Mouse (Mus musculus): ENCODE results near the gene Gm9844. TPM values are rescaled to one million over a fixed set of nuclear protein-coding genes. Genes with fewer than 3 reads are reported as not detected.

Gene Gm9844
- polyA plus RNA-seq, 1 experiment from 2014 or later, result 12.4 TPM

DNA sequence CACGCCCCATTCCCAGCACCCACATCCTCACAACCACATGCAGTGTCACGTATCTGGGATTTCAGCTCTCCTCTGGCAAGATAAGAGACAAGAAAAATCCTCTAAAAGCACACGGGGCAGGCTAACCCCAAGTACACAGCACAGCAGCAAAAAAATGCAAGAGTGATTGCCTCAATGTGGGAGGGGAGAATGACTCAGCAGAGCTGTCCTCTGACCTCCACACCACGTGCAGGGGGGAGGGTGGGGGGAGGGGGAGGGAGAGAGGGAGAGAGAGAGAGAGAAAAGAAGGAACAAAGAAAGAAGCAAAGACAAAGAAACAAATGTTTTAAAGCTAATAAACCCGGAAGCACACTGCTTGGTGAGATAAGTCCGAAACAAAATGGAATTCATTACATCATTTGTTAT lies 11.1 kb upstream of the Gm9844 start:
- WGBS, result 24% methylated on average over 6 of the region's 6 CpGs
- Histone ChIP-seq H3K4me1 (peaks cover 4% of the 10 kb centered on the region; the same call in 1 of the 2 replicates), H3K4me3 (no peak overlapping the region), H3K9ac (no peak overlapping the region), H3K27ac (no peak overlapping the region), H3K9me3 (no peaks in the 10 kb centered on the region), H3K36me3 (no peaks in the 10 kb centered on the region), H3K27me3 (no peaks in the 10 kb centered on the region), H3K4me2 (no peak overlapping the region)
- no peak for ATAC-seq (ENCODE audit: insufficient number of reproducible peaks, low FRiP score, low TSS enrichment, low read depth)

DNA sequence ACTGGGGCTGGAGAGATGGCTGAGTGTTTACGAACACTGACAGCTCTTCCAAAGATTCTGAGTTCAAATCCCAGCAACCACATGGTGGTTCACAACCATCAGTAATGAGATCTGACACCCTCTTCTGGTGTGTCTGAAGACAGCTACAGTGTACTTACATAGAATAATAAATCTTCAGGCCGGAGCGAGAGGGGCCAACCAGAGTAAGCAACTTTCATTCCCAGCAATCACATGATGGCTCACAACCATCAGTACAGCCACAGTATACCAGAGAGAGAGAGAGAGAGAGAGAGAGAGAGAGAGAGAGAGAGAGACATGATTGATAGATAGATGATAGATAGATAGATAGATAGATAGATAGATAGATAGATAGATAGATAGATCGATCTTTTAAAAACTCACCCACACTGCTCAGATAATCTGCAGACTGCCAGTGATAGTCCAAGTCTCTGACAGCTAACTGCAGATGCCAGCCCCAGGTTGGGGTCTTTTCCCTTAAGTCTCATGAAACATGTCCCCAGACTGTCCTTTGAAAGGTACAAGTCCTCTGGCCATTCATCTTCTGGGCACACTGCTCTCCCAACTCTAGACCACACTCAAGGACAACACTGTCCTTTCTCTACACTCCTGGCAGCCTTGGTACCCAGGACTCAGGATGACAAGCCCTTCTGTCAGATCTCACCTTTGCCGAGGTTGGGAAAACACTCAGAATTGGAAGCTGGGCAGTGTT lies 10.3 kb upstream of the Gm9844 start:
- Histone ChIP-seq H3K4me1 (peaks cover 4% of the 10 kb centered on the region; the same call in 1 of the 2 replicates), H3K27ac (no peak overlapping the region), H3K27me3 (no peaks in the 10 kb centered on the region), H3K36me3 (no peaks in the 10 kb centered on the region), H3K4me2 (no peak overlapping the region), H3K4me3 (no peak overlapping the region), H3K9ac (no peak overlapping the region), H3K9me3 (no peaks in the 10 kb centered on the region)
- 78% methylated on average over 5 of the region's 5 CpGs for WGBS
- ATAC-seq (ENCODE audit: insufficient number of reproducible peaks, low FRiP score, low TSS enrichment, low read depth), result no peak

DNA sequence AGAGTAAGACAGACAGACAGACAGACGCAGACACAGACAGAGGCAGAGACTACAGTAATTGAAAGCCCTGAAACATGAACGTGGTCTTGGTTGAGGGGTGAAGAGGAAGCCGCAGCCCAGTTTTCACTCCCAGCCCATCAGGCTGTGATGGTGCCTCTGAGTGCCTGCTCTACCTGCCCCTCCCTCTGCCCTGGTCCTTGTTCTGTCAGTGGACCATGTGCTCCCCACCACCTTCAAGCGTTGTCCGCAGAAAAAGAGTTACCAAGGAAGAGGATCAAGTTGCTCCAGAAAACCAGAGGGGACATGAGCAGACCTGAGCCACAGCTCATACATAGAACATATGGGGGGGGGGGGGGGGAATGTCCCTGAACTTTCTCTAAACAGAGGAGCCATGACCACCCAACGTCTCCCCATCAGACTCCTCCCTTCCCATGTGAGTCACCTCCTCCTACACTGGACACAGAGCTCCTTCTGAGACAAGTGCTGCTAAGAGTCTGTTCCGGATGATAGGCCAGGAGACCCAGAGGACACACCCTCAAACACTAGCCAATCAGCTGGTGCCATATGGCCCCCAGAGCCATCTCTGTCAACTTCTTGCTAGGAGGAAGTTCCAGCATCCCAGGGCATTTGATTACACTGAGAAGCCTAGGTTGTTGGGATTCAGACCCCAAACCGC lies 9.3 kb upstream of the Gm9844 start:
- no peak overlapping the region for H3K4me2 ChIP-seq
- H3K9ac ChIP-seq, result no peak overlapping the region
- H3K9me3 ChIP-seq, result no peaks in the 10 kb centered on the region
- no peaks in the 10 kb centered on the region for H3K36me3 ChIP-seq
- H3K27me3 ChIP-seq, result no peaks in the 10 kb centered on the region
- ATAC-seq (ENCODE audit: insufficient number of reproducible peaks, low FRiP score, low TSS enrichment, low read depth), result no peak
- 78% methylated on average over 8 of the region's 8 CpGs for WGBS
- peaks cover 4% of the 10 kb centered on the region; the same call in 1 of the 2 replicates for H3K4me1 ChIP-seq
- H3K27ac ChIP-seq, result no peak overlapping the region
- H3K4me3 ChIP-seq, result no peak overlapping the region

DNA sequence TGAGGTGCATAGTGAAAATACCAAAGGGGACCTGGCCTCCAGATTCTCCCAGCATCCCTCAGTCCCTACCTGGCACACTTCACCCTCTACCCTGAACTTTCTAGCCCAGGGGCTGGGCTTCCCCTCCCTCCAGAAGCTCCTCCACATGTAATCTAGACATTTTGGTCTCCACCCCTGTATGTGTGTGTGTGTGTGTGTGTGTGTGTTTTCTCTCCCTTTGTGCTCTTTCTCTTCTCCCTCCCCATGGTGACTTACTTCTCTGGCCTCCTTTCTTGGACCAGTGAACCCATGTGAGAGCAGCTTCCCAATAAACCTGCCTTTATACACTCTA lies 8.8 kb upstream of the Gm9844 start:
- Histone ChIP-seq H3K36me3 (no peaks in the 10 kb centered on the region), H3K4me3 (no peak overlapping the region), H3K27ac (no peak overlapping the region), H3K9me3 (no peaks in the 10 kb centered on the region), H3K9ac (no peak overlapping the region), H3K4me2 (no peak overlapping the region), H3K4me1 (peaks cover 4% of the 10 kb centered on the region; the same call in 1 of the 2 replicates), H3K27me3 (no peaks in the 10 kb centered on the region)
- ATAC-seq (ENCODE audit: insufficient number of reproducible peaks, low FRiP score, low TSS enrichment, low read depth), result no peak

DNA sequence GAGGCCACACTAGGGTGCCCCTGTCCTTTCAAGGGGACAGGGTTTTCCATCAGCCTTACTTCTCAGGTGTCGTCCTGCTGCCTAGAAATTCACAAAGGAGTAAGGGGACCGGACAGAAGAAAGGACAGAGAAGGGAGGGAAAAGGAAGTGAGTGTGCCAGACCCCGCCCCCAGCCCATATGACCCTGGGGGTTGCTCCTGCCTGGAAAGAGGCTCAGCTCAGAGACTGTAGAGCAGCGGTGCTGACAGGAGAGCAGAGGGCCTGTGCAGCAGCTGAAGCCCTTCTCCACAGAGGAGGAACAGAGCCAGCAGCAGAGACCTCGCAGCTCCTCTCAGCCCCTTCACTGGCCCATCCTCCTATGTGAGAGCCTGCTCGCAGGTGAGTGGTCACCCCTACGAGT lies 8.3 kb upstream of the Gm9844 start:
- no peak overlapping the region for H3K4me3 ChIP-seq
- 38% methylated on average over 7 of the region's 7 CpGs for WGBS
- ATAC-seq (ENCODE audit: insufficient number of reproducible peaks, low FRiP score, low TSS enrichment, low read depth), result no peak
- no peak overlapping the region for H3K27ac ChIP-seq
- H3K9ac ChIP-seq, result no peak overlapping the region
- H3K27me3 ChIP-seq, result no peaks in the 10 kb centered on the region
- H3K4me1 ChIP-seq, result peaks cover 4% of the 10 kb centered on the region; the same call in 1 of the 2 replicates
- H3K9me3 ChIP-seq, result no peaks in the 10 kb centered on the region
- no peak overlapping the region for H3K4me2 ChIP-seq
- H3K36me3 ChIP-seq, result no peaks in the 10 kb centered on the region

DNA sequence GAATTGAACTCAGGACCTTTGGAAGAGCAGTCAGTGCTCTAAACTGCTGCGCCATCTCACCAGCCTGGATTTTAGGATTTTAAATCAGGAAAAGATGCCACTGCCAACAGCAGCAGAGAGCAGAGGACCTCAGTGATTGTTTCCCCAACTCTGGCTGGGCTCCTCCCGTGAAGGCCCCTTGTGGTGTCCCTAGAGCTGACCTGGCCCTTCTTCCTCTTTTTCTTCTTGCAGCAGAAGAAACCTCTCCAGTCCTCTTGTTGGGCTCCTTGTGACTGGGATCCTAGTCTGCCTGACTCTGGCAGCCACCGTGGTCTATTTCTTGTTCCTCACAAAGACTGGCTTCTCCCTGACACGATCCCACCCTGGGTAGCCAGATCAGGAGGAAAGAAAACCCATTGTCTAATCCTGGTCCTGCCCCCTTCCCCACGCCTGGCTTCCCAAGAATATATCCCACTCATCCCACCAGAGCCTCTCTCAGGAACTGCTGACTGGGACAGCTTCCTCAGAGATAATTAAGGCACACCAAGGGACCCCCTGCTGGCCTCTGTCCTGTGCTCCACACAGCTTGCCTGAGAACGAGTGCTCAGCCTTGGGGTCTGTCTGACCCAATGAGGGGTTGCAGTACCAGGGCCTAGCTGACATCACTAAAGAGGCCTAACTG lies 5.4 kb upstream of the Gm9844 start:
- Histone ChIP-seq H3K27me3 (no peaks in the 10 kb centered on the region), H3K4me2 (no peak overlapping the region), H3K9me3 (no peaks in the 10 kb centered on the region), H3K9ac (no peak overlapping the region), H3K4me1 (peaks cover 4% of the 10 kb centered on the region; the same call in 1 of the 2 replicates), H3K27ac (no peak overlapping the region), H3K4me3 (no peak overlapping the region), H3K36me3 (no peaks in the 10 kb centered on the region)
- 45% methylated on average over 6 of the region's 6 CpGs for whole genome bisulfite sequencing
- no peak for ATAC-seq (ENCODE audit: insufficient number of reproducible peaks, low FRiP score, low TSS enrichment, low read depth)

DNA sequence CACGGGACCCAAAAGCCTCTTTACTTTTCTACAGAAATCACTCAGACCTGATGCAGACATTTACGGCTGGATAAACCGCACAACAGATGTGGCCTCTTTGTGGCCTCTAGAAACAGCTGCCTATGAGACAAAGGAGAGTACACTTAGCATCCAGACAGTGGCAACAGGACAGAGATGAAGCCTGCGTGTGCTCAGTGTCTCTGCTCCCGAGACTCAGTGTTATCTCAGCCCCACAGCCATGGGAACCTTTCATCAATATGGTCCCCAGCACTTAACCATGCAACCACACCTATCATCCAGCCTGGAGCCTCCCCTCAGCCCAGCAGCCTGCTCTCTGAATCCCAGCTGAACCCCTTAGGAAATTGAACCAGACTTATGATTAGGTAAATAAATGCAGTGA lies 2.8 kb upstream of the Gm9844 start:
- no peak overlapping the region for H3K4me3 ChIP-seq
- H3K4me1 ChIP-seq, result no peaks in the 10 kb centered on the region
- no peaks in the 10 kb centered on the region for H3K9me3 ChIP-seq
- whole genome bisulfite sequencing, result 65% methylated on average over 5 of the region's 5 CpGs
- ATAC-seq (ENCODE audit: insufficient number of reproducible peaks, low FRiP score, low TSS enrichment, low read depth), result no peak
- no peak overlapping the region for H3K4me2 ChIP-seq
- H3K27me3 ChIP-seq, result no peaks in the 10 kb centered on the region
- H3K9ac ChIP-seq, result no peak overlapping the region
- no peaks in the 10 kb centered on the region for H3K36me3 ChIP-seq
- no peak overlapping the region for H3K27ac ChIP-seq

DNA sequence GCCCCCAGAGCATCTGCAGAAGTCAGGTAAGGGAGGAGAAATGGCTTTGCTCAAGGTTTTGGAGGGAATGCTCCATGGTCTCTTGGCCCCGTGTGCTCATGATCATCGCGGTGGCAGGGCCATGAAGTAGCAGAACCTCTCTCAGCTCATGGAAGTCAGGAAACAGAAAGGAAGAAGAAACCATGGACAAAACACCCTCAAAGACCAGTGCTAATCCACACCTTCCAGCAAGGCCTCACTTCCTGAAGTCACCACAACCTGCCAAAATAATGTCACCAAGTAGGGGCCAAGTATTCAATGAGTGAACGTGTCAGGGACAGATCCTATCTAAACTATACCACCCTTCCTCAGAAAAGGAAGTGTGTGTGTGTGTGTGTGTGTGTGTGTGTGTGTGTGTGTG lies 840 bp downstream of the Gm9844 start:
- Histone ChIP-seq H3K36me3 (no peaks in the 10 kb centered on the region), H3K4me1 (no peaks in the 10 kb centered on the region), H3K27ac (no peak overlapping the region), H3K9me3 (no peaks in the 10 kb centered on the region), H3K27me3 (no peaks in the 10 kb centered on the region), H3K4me2 (no peak overlapping the region), H3K4me3 (no peak overlapping the region), H3K9ac (no peak overlapping the region)
- no peak for ATAC-seq (ENCODE audit: insufficient number of reproducible peaks, low FRiP score, low TSS enrichment, low read depth)
- 79% methylated on average over 4 of the region's 4 CpGs for WGBS

DNA sequence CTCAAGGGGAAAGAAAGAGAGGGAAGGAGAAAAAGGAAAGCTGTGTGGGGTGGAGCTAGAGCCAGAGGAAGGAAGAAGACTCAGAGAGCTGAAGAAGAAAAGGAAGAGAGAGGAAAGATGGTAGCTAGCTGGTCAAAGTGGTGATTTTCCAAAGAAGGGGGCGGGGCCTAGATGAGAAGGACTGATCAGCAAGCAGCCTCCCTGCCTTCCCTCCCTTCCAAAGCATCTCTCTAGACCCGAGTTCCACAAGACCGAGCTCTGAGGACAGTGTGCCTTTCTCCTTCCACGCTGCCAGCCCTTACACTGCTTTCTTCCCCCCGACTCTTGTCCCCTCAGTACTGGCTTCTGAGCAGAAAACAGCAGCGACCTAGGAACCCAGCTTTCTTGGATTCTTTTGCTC lies 2.1 kb downstream of the Gm9844 start:
- Histone ChIP-seq H3K27me3 (0 out of 2 replicates have a peak, but pooled peaks cover 3% of the 10 kb centered on the region), H3K4me3 (no peak overlapping the region), H3K36me3 (no peaks in the 10 kb centered on the region), H3K9ac (no peak overlapping the region), H3K4me1 (no peaks in the 10 kb centered on the region), H3K27ac (no peak overlapping the region), H3K4me2 (no peak overlapping the region), H3K9me3 (no peaks in the 10 kb centered on the region)
- WGBS, result 27% methylated on average over 6 of the region's 6 CpGs
- ATAC-seq (ENCODE audit: insufficient number of reproducible peaks, low FRiP score, low TSS enrichment, low read depth), result no peak

DNA sequence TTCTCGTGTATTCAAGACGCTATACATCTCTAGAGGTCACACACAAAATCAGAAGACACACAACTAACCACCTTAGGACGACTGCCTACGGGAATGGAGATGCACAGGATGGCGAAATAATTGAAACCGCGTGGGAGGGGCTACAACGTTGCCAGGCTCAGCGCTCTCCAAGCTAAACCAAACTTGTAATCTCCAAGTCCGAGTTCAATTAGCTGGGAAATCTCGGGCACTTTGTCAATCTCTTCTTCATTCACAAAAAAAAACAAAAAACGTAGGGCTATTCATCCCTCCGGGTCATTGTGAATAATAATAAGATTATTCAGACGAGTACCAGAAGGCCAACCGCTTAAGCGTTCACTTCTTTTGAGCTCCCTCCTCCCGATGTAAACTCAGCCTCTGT lies 7.1 kb downstream of the Gm9844 start:
- no peak overlapping the region for H3K27ac ChIP-seq
- no peaks in the 10 kb centered on the region for H3K36me3 ChIP-seq
- no peak overlapping the region for H3K4me3 ChIP-seq
- WGBS, result 69% methylated on average over 17 of the region's 17 CpGs
- no peak overlapping the region for H3K9ac ChIP-seq
- no peaks in the 10 kb centered on the region for H3K9me3 ChIP-seq
- H3K4me2 ChIP-seq, result no peak overlapping the region
- H3K4me1 ChIP-seq, result no peaks in the 10 kb centered on the region
- 0 out of 2 replicates have a peak, but pooled peaks cover 13% of the 10 kb centered on the region for H3K27me3 ChIP-seq
- ATAC-seq (ENCODE audit: insufficient number of reproducible peaks, low FRiP score, low TSS enrichment, low read depth), result no peak

DNA sequence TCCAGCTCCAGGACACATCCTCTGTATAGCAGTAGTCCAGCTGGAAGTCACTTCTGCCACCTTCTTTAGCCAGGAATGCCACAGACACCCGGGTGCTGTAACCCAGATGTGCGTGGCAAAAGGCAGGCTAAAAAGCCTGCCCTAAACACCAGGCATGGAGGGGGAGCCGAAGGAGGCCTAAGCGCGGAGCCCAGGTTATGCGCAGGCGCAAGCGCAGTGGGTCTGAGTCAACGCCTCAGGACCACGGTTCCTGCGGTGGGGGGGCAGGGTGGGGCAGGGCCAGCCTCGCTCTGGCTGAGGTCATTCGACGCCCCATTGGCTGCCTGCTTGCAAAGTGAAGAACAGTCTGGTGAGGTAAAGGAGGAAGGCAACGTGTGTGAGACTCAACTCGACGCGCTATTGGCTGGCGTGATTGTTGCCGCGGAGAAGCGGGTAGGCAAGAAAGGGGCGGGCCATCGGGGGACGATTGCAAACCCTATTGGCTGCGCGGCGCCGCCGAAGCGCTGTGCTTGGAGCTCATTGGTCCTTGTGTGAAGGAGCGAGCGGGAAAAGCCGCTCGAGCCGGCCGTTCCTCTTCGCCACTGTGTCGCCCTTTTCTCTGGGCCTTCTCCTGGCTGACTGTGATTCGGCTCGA lies 7.6 kb downstream of the Gm9844 start, which contains the start of the genes Lypd4 and Dmrtc2:
Lypd4 (minus strand) TSS at position 410 of the 634 bp plus-strand sequence.
Dmrtc2 (plus strand) TSS at position 526 of the 634 bp plus-strand sequence.
- ATAC-seq (ENCODE audit: insufficient number of reproducible peaks, low FRiP score, low TSS enrichment, low read depth), result no peak
- H3K9ac ChIP-seq, result no peak within 1 kb of the TSS
- H3K4me2 ChIP-seq, result no peak within 1 kb of the TSS
- no peak within 1 kb of the TSS for H3K4me3 ChIP-seq
- 0 out of 2 replicates have a peak, but pooled peaks cover 13% of the 10 kb centered on the region for H3K27me3 ChIP-seq
- no peaks in the 10 kb centered on the region for H3K4me1 ChIP-seq
- 49% methylated on average over 41 of the region's 41 CpGs for WGBS
- no peaks in the 10 kb centered on the region for H3K36me3 ChIP-seq
- no peaks in the 10 kb centered on the region for H3K9me3 ChIP-seq
- H3K27ac ChIP-seq, result no peak within 1 kb of the TSS

DNA sequence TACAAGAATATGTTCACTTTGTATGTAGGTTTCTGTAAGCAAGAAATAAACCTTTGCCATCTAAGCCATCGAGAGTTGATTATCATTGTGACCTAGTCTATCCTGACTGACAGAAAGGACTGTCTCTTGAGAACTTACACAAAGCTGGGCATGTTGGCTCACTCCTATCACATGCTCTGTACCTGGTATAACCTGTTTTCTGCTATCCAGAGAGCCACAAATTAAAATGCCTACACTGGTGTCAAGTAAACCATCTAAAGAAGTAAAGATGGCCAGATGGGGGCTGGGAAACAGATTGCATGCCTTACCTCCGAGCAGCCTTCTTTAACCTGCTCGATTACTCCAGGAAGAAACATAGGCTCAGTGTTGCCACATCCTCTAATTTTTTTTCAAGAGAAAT lies 15.6 kb downstream of the Gm9844 start:
- H3K27ac ChIP-seq, result no peak overlapping the region
- H3K27me3 ChIP-seq, result no peaks in the 10 kb centered on the region
- WGBS, result 38% methylated on average over 3 of the region's 3 CpGs
- H3K9me3 ChIP-seq, result no peaks in the 10 kb centered on the region
- 0 out of 2 replicates have a peak, but pooled peaks cover 2% of the 10 kb centered on the region for H3K4me1 ChIP-seq
- H3K4me2 ChIP-seq, result no peak overlapping the region
- H3K9ac ChIP-seq, result no peak overlapping the region
- H3K36me3 ChIP-seq, result no peaks in the 10 kb centered on the region
- ATAC-seq (ENCODE audit: insufficient number of reproducible peaks, low FRiP score, low TSS enrichment, low read depth), result no peak
- no peak overlapping the region for H3K4me3 ChIP-seq

All from limb, embryonic 15.5 days (tissue).